In the genomic region with DNA sequence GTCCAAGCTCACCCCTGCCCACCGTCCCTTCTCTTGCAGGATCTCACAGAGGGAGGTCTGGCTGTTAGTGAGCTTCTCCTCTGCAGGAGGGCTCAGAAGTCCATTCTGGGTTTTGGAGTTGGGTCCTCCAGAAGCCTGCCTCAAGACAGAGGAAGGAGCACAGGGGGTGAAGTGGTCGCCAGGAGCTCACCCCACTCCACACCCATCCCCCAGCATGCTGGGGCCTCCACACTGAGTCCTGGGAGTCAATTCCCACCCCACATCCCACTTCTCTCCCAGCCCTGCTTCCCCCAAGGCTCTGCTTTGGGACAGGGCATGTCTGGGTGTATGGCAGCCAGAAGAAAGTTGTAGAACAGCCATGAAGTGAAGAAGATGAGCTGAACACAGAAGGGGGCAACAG, we compare ENCODE assay signal across 33 mouse cellular contexts.
"Had no signal": no experiment of that assay in that cellular context is flagged by ENCODE, and none has a peak within 500 bp of the region (broad histone marks: within the 10 kb centered on the region; RNA-seq: fewer than 3 reads in every experiment).

No protein-coding gene starts in this region.

- H3K4me3 ChIP-seq: heart, embryonic 13.5 days; heart, embryonic 15.5 days; hindbrain, embryonic 10.5 days; hindbrain, embryonic 12.5 days; hindbrain, embryonic 13.5 days; hindbrain, embryonic 15.5 days; intestine, embryonic 15.5 days; kidney, embryonic 15.5 days; layer of hippocampus, adult 2 months; left cerebral cortex, adult 2 months had no signal

- H3K4me2 ChIP-seq: heart, embryonic 11.5 days; heart, embryonic 13.5 days; heart, embryonic 15.5 days; hindbrain, embryonic 12.5 days; hindbrain, embryonic 13.5 days; hindbrain, embryonic 14.5 days; hindbrain, embryonic 15.5 days; intestine, embryonic 15.5 days; kidney, embryonic 15.5 days had no signal

- H3K9me3 ChIP-seq: heart, embryonic 13.5 days; heart, embryonic 15.5 days; hindbrain, embryonic 10.5 days; hindbrain, embryonic 12.5 days; hindbrain, embryonic 13.5 days; hindbrain, embryonic 15.5 days; intestine, embryonic 15.5 days; kidney, embryonic 15.5 days had no signal

- H3K36me3 ChIP-seq: heart, embryonic 13.5 days; heart, embryonic 15.5 days; hindbrain, embryonic 10.5 days; hindbrain, embryonic 12.5 days; hindbrain, embryonic 15.5 days; intestine, embryonic 15.5 days; kidney, embryonic 15.5 days had no signal

- H3K27me3 ChIP-seq: heart, embryonic 15.5 days; hindbrain, embryonic 12.5 days; hindbrain, embryonic 13.5 days; hindbrain, embryonic 15.5 days; intestine, embryonic 15.5 days; kidney, embryonic 15.5 days had no signal

- H3K4me1 ChIP-seq: heart, embryonic 13.5 days; heart, embryonic 15.5 days; hindbrain, embryonic 10.5 days; hindbrain, embryonic 12.5 days; hindbrain, embryonic 13.5 days; hindbrain, embryonic 15.5 days; intestine, embryonic 15.5 days; kidney, embryonic 15.5 days had no signal

- H3K9ac ChIP-seq: heart, embryonic 13.5 days; heart, embryonic 15.5 days; hindbrain, embryonic 12.5 days; hindbrain, embryonic 13.5 days; hindbrain, embryonic 14.5 days; hindbrain, embryonic 15.5 days; intestine, embryonic 15.5 days; kidney, embryonic 15.5 days had no signal

- ATAC-seq: hindbrain, embryonic 16.5 days; hindbrain, postnatal 0 days; inflammation-experienced regulatory T-cells, adult 6 months; intestine, embryonic 15.5 days; intestine, embryonic 16.5 days; intestine, postnatal 0 days had no signal

- DNase-seq: heart, postnatal 10 days; heart, postnatal 14 days; heart, postnatal 4 days; kidney, adult 11 months; kidney, adult 18-20 months; kidney, adult 2 months; kidney, adult 8-10 months; kidney, adult 9 months; kidney, postnatal 10 days; kidney, postnatal 14 days; kidney, postnatal 25 days; kidney, postnatal 36 days; kidney, postnatal 4 days; layer of hippocampus, adult 9-11 months; layer of hippocampus, postnatal 36 days had no signal

- H3K27ac ChIP-seq: heart, embryonic 13.5 days; heart, embryonic 15.5 days; hindbrain, embryonic 10.5 days; hindbrain, embryonic 12.5 days; hindbrain, embryonic 13.5 days; hindbrain, embryonic 14.5 days; hindbrain, embryonic 15.5 days; hindbrain, postnatal 0 days; intestine, embryonic 15.5 days; kidney, embryonic 15.5 days; kidney, postnatal 0 days; layer of hippocampus, adult 2 months; left cerebral cortex, adult 2 months had no signal
